Mouse (Mus musculus) limb, embryonic 14.5 days (tissue): ENCODE results near the gene Fstl4. TPM values are rescaled to one million over a fixed set of nuclear protein-coding genes. Genes with fewer than 3 reads are reported as not detected.

ENCODE experiments used
- ATAC-seq: fragments of 200-750 bp; cut with Nextera tagmentation; 2 replicates; pipeline ENCODE4 v1.8.0; 2017; ENCODE audit warnings: low read depth, moderate number of reproducible peaks, moderate TSS enrichment; ENCODE audit not compliant: low FRiP score
- DNase-seq: peaks from one replicate; pipeline ENCODE4 v3.0.0-alpha.2; 2015; ENCODE audit warnings: low spot score
- H3K27ac ChIP-seq: fragments of 300-500 bp; sonication (generic); replicated peaks from 2 replicates; pipeline ENCODE4 v1.5.1; 2014; ENCODE audit warnings: low read depth, mild to moderate bottlenecking, low read length, moderate library complexity, mixed read lengths
- H3K27me3 ChIP-seq: fragments of 300-500 bp; sonication (generic); 2 replicates; pipeline ENCODE4 v1.6.1; 2014; ENCODE audit warnings: low read length, mixed read lengths; ENCODE audit not compliant: control insufficient read depth, insufficient read depth
- H3K36me3 ChIP-seq: fragments of 300-500 bp; sonication (generic); 2 replicates; pipeline ENCODE4 v1.6.1; 2014; ENCODE audit warnings: mild to moderate bottlenecking, low read length, moderate library complexity, mixed read lengths; ENCODE audit not compliant: control insufficient read depth, insufficient read depth
- H3K4me1 ChIP-seq: fragments of 300-500 bp; sonication (generic); 2 replicates; pipeline ENCODE4 v1.6.1; 2014; ENCODE audit warnings: antibody characterized with exemption, low read length, mixed read lengths; ENCODE audit not compliant: control insufficient read depth, insufficient read depth
- H3K4me2 ChIP-seq: fragments of 300-500 bp; sonication (generic); replicated peaks from 2 replicates; pipeline ENCODE4 v1.6.1; 2014; ENCODE audit warnings: low read depth, mild to moderate bottlenecking, low read length, moderate library complexity; ENCODE audit not compliant: severe bottlenecking
- H3K4me3 ChIP-seq: fragments of 300-500 bp; sonication (generic); replicated peaks from 2 replicates; pipeline ENCODE4 v1.5.1; 2014; ENCODE audit warnings: low read length
- H3K9ac ChIP-seq: fragments of 300-500 bp; sonication (generic); 2 replicates; pipeline ENCODE4 v1.6.1; 2014; ENCODE audit warnings: mild to moderate bottlenecking, low read depth, low read length, moderate library complexity; ENCODE audit not compliant: severe bottlenecking
- H3K9me3 ChIP-seq: fragments of 300-500 bp; sonication (generic); 2 replicates; pipeline ENCODE4 v1.6.1; 2016; ENCODE audit warnings: low read length; ENCODE audit not compliant: control insufficient read depth
- POLR2A ChIP-seq: fragments of 200-500 bp; IDR thresholded peaks from 2 replicates; pipeline ENCODE4 v1.8.0; 2012; ENCODE audit warnings: inconsistent platforms, mild to moderate bottlenecking, moderate library complexity, borderline replicate concordance; ENCODE audit not compliant: insufficient read depth, insufficient read length; ENCODE audit errors: extremely low read depth
- WGBS: fragments of 180-500 bp; shearing (Covaris S2); extraction: QIAGEN DNeasy Blood & Tissue Kit; methylation state at CpG from one replicate; pipeline ENCODE4 v1.1.7; 2014; 5-methylcytosine and 5-hydroxymethylcytosine counted together
- polyA plus RNA-seq, 2 experiments: library from polyadenylated mRNA; depleted of rRNA in 1 of 2; stranded (reverse) in 1 of 2; unstranded in 1 of 2; fragments of >200 nt; fragmentation: Nextera tagmentation in 1 of 2; extraction: Ambion mirVana in 1 of 2; gene quantifications; 2 replicates each; pipeline versions ENCODE4 v1.2.1 to v1.2.3; 2012 to 2014

Gene Fstl4
- polyA plus RNA-seq, 2 experiments: 0.97 to 2.3 TPM

DNA sequence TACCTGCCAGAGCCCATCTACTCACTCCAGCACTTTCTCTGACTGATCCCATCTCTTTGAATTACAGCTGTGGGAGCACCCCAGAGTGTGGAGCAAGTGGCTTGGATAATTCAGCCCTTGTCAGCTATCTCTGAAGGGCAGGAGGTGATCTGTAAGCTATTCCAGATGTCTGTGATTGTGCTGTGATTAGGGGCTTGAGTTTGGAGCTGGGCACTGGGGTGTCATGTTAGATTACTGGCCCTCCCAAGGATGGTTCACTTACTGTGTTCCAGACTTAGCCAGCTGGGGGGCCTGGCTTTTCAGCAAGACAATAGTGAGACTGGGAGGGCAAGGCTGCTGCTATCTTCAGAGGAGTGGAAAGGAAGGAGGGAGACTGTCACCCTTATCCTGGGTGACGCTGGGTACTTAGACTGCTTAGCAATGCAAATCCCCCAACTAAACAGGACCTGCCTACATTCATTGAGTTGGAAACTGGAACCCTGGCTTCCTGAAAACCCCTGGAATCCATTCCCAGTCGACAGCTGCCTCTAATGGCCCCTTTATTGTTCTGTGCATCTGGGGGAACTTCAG is 56.0 kb downstream of the Fstl4 start:
- Histone ChIP-seq H3K9ac (no peak overlapping the region), H3K4me1 (no peaks in the 10 kb centered on the region), H3K9me3 (no peaks in the 10 kb centered on the region), H3K27me3 (no peaks in the 10 kb centered on the region), H3K4me2 (no peak overlapping the region), H3K27ac (no peak overlapping the region), H3K36me3 (no peaks in the 10 kb centered on the region), H3K4me3 (no peak overlapping the region)
- peak; percentile 15 for DNase-seq
- TF ChIP-seq POLR2A: no peak
- WGBS: 10% methylated on average over 2 of the region's 2 CpGs
- ATAC-seq: no peak

DNA sequence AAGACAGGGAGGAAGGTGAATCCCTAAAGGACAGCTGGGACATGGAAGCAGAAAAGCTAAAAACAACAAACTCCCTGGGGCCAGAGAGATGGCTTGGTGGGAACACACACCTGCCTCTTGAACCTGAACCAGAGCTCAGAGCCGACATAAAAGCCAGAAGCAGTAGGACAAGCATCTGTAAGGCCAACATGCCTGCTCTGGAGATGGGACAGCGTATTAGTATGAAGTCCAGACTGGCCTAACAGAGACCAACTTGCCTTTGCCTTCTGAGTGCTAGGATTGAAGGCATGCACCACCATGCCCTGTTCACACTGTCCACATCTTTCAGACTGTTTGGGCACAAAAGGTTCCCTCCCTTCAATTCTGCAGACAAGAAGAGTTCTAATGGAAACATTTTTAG is 62.2 kb downstream of the Fstl4 start:
- TF ChIP-seq POLR2A: no peak
- Histone ChIP-seq H3K27ac (no peak overlapping the region), H3K4me2 (no peak overlapping the region), H3K4me3 (no peak overlapping the region), H3K9me3 (no peaks in the 10 kb centered on the region), H3K9ac (no peak overlapping the region), H3K36me3 (no peaks in the 10 kb centered on the region), H3K4me1 (no peaks in the 10 kb centered on the region), H3K27me3 (no peaks in the 10 kb centered on the region)
- WGBS: 92% methylated on average over 2 of the region's 2 CpGs
- ATAC-seq: no peak
- DNase-seq: no peak

DNA sequence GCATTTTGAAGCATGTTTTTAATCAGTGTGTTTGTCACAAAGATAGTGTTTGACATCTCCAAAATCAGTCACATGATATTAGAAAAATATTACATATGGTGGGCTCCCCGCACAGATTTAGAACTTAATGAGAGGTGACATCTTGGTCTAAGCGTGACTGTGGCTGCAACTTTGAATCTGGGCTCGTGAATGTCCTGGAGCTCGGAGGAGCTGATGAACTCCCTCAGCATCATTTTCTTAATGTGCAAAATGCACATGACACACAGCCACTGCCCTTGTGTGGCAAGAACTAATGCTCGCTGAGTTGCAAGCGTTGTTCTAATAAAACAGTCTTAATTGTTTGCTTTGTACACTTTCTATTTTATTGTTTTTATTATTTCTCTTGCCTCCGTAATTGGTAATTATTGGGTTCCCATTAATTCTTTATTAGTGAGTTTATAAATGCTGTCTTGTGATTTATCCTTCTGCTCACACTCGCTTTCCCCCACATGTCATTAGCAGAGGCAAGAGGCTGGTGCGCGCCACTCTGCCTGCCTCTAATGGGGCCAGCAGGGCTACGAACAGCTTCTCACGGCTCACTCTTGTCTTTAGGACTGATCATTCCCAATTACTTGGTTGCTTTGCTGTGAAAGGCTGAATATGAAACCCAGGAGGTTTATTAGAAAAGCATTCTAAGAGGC is 67.3 kb downstream of the Fstl4 start:
- Histone ChIP-seq H3K9me3 (no peaks in the 10 kb centered on the region), H3K4me2 (no peak overlapping the region), H3K36me3 (no peaks in the 10 kb centered on the region), H3K4me3 (no peak overlapping the region), H3K4me1 (no peaks in the 10 kb centered on the region), H3K9ac (no peak overlapping the region), H3K27ac (no peak overlapping the region), H3K27me3 (no peaks in the 10 kb centered on the region)
- ATAC-seq: no peak
- DNase-seq: no peak
- TF ChIP-seq POLR2A: no peak
- 39% methylated on average over 12 of the region's 12 CpGs for WGBS

DNA sequence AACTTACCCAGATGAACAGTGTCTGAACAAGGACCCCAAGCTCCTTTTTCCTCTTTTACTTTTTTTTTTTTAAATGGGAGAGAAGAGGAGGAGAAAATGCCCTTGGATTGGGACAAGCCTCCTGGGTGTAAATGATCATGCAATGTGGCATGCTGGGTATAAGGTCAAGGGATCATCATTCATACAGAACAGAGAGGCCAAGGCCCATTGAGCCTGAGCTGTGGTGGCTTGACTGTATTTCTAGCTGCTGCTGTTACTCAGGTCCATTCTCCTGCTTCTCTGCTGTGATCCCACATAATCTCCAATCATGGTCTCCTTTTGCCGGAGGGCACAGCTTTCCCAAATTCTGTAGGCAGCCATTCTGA is 67.9 kb downstream of the Fstl4 start:
- WGBS: 82% methylated on average over 1 of the region's 1 CpGs
- TF ChIP-seq POLR2A: no peak

DNA sequence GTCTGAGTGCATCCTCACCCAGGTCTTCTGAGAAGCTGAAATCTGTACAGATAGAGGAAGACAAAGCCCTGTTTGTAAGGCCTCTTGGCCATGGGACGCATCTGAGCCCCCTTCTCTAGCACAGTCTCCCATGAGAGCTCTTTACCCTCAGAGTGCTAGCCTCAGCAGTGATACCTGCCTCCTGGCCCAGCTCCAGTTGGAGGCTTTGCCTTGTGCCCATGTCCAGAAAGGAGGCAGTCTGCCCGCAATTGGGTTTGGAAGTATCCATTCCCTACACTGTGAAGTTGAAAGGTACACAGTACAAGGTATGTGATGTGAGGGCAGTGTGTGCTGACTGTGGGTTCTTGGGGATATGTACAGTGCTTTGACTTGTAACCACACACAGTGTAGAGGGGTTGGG is 84.3 kb downstream of the Fstl4 start:
- WGBS: 80% methylated on average over 2 of the region's 2 CpGs
- H3K4me3 ChIP-seq: no peak overlapping the region
- no peak overlapping the region for H3K9ac ChIP-seq
- no peak overlapping the region for H3K27ac ChIP-seq
- no peak overlapping the region for H3K4me2 ChIP-seq
- no peaks in the 10 kb centered on the region for H3K9me3 ChIP-seq
- DNase-seq (no peak), ATAC-seq (no peak)
- TF ChIP-seq POLR2A: no peak
- H3K36me3 ChIP-seq: no peaks in the 10 kb centered on the region
- H3K4me1 ChIP-seq: no peaks in the 10 kb centered on the region
- no peaks in the 10 kb centered on the region for H3K27me3 ChIP-seq

More for the DNA sequence above, 67.9 kb downstream of the Fstl4 start:
- no peaks in the 10 kb centered on the region for H3K4me1 ChIP-seq
- H3K4me2 ChIP-seq: no peak overlapping the region
- H3K4me3 ChIP-seq: no peak overlapping the region
- no peaks in the 10 kb centered on the region for H3K9me3 ChIP-seq
- ATAC-seq (no peak), DNase-seq (no peak)
- no peak overlapping the region for H3K9ac ChIP-seq
- no peaks in the 10 kb centered on the region for H3K36me3 ChIP-seq
- no peak overlapping the region for H3K27ac ChIP-seq
- no peaks in the 10 kb centered on the region for H3K27me3 ChIP-seq
